Mouse (Mus musculus) testis, adult 2 months (tissue): ENCODE data around the gene Coq8b.

ENCODE experiments used
- CTCF ChIP-seq: fragments of 200-500 bp; IDR thresholded peaks from 2 replicates; pipeline ENCODE4 v1.5.1; 2012; ENCODE audit warnings: low read depth, mild to moderate bottlenecking, inconsistent platforms, low read length, moderate library complexity; ENCODE audit not compliant: control insufficient read depth, insufficient read depth, insufficient replicate concordance
- POLR2A ChIP-seq: fragments of 200-500 bp; IDR thresholded peaks from 2 replicates; pipeline ENCODE4 v1.6.1; 2012; ENCODE audit warnings: low read depth, mild to moderate bottlenecking, inconsistent platforms, low read length, moderate library complexity; ENCODE audit not compliant: control insufficient read depth

DNA sequence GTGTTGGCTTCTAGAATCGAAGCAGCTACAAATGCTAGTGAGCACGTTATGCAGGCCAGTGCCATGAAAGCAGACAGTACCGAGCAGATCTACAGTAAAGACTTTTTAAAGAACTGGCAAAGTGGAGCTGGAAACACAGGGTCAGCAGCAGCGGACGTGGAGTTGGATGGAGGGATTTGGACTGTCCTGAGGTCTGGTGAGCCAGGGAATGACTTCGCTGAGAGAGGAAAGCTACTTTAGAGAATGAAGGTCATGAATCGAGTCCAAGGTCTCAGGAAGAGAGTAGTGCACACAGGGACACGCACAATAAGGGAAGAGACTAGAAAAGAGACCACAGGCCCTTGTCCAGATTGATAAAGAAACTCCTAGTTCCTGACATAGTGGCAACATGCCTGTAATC lies 35.2 kb upstream of the Coq8b start:
- TF ChIP-seq CTCF (no peak), POLR2A (no peak)
